Mouse (Mus musculus): ENCODE data around the gene Copz1.

Copz1 gene

DNA sequence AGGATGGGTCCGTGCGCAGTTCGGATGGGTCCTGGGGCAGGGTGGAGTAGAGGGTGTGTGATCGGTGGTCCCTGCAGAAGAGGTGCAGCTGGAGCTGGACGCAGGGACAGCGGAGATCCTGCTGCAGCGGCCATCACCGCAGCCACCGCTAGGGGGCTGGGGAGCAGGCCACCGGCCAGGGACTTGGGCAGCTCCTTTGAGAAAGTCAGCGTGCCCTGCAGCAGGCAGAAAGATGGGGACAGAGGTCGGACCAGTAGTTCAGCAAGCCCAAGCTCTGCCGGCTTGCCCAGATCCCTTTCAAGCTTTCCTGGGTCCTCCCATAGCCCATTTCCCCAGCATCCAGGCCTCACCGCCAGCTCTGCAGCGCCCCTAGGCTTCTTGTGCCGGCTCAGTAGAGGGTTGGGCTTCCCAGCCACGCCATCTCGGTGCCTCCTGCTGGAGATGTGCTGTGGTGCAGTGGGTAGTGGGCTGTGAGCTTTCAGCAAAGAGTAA lies 42.5 kb downstream of the Copz1 start:
- H3K36me3 ChIP-seq (ENCODE audit: insufficient read depth, low read length) = peaks cover 43% of the 10 kb centered on the region
- peak overlapping the region; percentile 71 for H3K4me3 ChIP-seq (replicated peaks; ENCODE audit: low read length)
- H3K4me1 ChIP-seq (replicated peaks; ENCODE audit: low read depth, low read length) = peaks cover 62% of the 10 kb centered on the region
- TF ChIP-seq NANOG (IDR thresholded peaks at IDR 0.05; ENCODE audit: borderline replicate concordance, low read length) (no peak), CTCF (conservative IDR thresholded peaks at IDR 0.05; ENCODE audit: low read length) (peak; percentile 61)
- peaks cover 25% of the 10 kb centered on the region for H3K27me3 ChIP-seq (ENCODE audit: insufficient read depth, low read length)
- H3K9me3 ChIP-seq (ENCODE audit: low read length) = no peaks in the 10 kb centered on the region

DNA sequence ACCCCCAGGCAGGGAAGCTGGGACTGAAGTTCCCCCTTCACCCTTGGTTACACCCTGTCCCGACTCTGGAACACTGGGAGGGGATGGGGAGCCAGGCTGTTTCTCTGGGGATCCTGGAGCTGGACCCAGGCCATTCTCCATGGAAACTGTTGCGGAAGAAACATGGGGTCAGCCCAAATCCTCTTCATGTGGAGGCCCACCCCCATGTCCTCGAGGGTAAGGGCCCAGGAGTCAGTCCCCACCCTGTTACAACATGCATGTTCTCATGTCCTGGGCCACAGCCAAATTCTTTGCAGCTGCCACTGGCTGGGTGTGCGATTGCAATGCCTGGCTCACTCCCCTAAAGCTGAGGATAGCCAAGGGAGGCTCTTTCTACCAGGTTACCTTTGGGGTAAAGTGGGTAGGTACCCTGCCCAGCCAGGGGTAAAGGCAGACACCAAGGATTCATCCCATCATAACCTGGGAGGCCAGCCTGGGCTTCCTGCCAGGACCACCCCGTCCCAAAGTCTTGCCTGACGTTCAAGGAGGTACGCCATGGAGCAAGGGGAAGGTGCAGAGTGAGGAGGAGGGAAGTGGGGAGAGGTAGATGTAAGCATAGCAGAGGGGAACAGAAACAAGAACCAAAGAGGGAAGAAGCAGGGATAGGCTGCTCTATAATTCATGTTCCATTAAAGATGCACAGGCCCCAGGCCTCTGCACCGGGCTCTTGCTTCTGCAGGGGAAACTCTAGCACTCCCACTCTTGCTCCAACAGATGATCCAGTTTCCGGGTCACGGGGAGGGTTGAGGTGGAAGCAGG lies 43.7 kb downstream of the Copz1 start:
- H3K4me3 ChIP-seq (replicated peaks; ENCODE audit: low read length) = no peak overlapping the region
- no peaks in the 10 kb centered on the region for H3K9me3 ChIP-seq (ENCODE audit: low read length)
- peaks cover 16% of the 10 kb centered on the region for H3K27me3 ChIP-seq (ENCODE audit: insufficient read depth, low read length)
- H3K36me3 ChIP-seq (ENCODE audit: insufficient read depth, low read length) = peaks cover 52% of the 10 kb centered on the region
- TF ChIP-seq POU5F1 (IDR thresholded peaks at IDR 0.05; ENCODE audit: borderline replicate concordance, low read length) (no peak), NANOG (IDR thresholded peaks at IDR 0.05; ENCODE audit: borderline replicate concordance, low read length) (no peak), CTCF (conservative IDR thresholded peaks at IDR 0.05; ENCODE audit: low read length) (no peak)
- H3K4me1 ChIP-seq (replicated peaks; ENCODE audit: low read depth, low read length) = peaks cover 73% of the 10 kb centered on the region

DNA sequence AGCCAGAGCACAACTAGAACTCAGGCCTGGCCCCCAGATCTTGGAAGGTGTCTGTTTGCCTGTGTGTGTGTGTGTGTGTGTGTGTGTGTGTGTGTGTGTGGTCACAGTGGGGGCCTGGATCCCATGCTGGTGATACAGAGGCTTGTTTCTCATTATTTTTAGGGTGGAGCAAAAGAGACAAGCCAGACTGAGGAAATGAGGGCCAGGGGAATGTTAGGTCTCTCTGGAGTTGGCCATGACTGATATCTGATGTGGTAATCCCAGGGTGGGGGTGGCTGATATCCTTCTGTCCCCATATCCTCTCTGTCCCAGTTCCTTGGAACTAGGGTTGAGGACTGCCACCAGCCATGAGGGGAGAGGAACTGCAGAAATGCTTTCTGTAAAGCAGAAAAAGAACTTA lies 44.6 kb downstream of the Copz1 start:
- Histone ChIP-seq H3K4me3 (replicated peaks; ENCODE audit: low read length) (no peak overlapping the region), H3K27me3 (ENCODE audit: insufficient read depth, low read length) (peaks cover 14% of the 10 kb centered on the region), H3K9me3 (ENCODE audit: low read length) (no peaks in the 10 kb centered on the region), H3K36me3 (ENCODE audit: insufficient read depth, low read length) (peaks cover 52% of the 10 kb centered on the region), H3K4me1 (replicated peaks; ENCODE audit: low read depth, low read length) (peaks cover 83% of the 10 kb centered on the region)
- TF ChIP-seq POU5F1 (IDR thresholded peaks at IDR 0.05; ENCODE audit: borderline replicate concordance, low read length) (no peak), CTCF (conservative IDR thresholded peaks at IDR 0.05; ENCODE audit: low read length) (no peak), NANOG (IDR thresholded peaks at IDR 0.05; ENCODE audit: borderline replicate concordance, low read length) (no peak)

DNA sequence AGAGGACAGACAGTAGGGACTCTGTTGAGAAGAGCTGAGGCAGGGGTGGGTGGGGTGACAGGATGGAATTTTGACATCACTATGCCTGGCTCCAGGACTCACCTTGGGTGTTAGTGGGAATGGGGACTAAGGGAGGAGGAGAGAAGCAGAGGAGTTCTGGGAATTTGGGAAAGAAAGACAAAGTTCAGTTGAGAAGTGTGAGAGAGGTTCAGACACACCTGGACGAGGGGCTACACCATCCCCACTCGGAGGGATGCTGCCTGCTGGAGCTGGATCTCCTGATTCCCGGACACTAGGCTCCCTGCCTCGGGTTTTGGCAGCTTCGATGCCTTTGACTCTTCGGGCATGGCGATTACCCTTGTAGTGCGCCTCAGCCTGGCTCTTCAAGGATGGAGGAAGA lies 45.2 kb downstream of the Copz1 start:
- Histone ChIP-seq H3K36me3 (ENCODE audit: insufficient read depth, low read length) (peaks cover 52% of the 10 kb centered on the region), H3K4me3 (replicated peaks; ENCODE audit: low read length) (peak overlapping the region; percentile 20), H3K27me3 (ENCODE audit: insufficient read depth, low read length) (peaks cover 18% of the 10 kb centered on the region), H3K9me3 (ENCODE audit: low read length) (no peaks in the 10 kb centered on the region), H3K4me1 (replicated peaks; ENCODE audit: low read depth, low read length) (peaks cover 89% of the 10 kb centered on the region)
- TF ChIP-seq POU5F1 (IDR thresholded peaks at IDR 0.05; ENCODE audit: borderline replicate concordance, low read length) (no peak), NANOG (IDR thresholded peaks at IDR 0.05; ENCODE audit: borderline replicate concordance, low read length) (no peak), CTCF (conservative IDR thresholded peaks at IDR 0.05; ENCODE audit: low read length) (no peak)

DNA sequence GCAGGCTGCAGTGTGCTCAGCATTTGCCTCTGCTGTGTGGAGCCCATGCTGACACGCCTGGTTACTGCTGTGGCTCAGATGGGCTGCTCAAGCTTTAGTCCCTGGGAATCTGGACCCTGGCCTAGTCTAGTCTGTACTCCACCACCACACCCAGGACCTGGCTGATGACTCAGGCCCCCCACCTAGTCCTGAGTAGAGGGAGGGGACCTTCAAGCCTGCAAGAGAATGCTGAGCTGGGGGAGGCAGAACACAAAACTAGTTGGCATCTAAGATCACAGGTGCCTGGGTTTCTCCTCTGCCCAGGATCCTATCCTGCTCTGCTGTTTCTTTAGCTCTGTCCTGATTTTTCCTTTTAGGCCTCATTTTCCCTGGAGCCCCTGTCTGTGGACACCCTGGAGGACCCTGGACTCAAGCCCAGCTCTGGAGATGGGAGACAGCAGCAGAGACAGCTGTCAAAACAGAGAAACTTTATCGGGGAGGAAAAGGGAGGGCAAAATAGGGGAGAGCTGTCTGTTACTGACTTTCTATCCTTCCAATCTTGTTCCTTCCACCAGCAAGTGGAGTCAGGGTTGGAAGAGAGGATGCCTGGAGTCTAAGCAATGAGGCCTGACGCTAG lies 45.8 kb downstream of the Copz1 start:
- Histone ChIP-seq H3K36me3 (ENCODE audit: insufficient read depth, low read length) (peaks cover 52% of the 10 kb centered on the region), H3K4me1 (replicated peaks; ENCODE audit: low read depth, low read length) (peaks cover 86% of the 10 kb centered on the region), H3K27me3 (ENCODE audit: insufficient read depth, low read length) (peaks cover 20% of the 10 kb centered on the region), H3K4me3 (replicated peaks; ENCODE audit: low read length) (peak overlapping the region; percentile 20), H3K9me3 (ENCODE audit: low read length) (no peaks in the 10 kb centered on the region)
- TF ChIP-seq NANOG (IDR thresholded peaks at IDR 0.05; ENCODE audit: borderline replicate concordance, low read length) (no peak), CTCF (conservative IDR thresholded peaks at IDR 0.05; ENCODE audit: low read length) (no peak), POU5F1 (IDR thresholded peaks at IDR 0.05; ENCODE audit: borderline replicate concordance, low read length) (no peak)

DNA sequence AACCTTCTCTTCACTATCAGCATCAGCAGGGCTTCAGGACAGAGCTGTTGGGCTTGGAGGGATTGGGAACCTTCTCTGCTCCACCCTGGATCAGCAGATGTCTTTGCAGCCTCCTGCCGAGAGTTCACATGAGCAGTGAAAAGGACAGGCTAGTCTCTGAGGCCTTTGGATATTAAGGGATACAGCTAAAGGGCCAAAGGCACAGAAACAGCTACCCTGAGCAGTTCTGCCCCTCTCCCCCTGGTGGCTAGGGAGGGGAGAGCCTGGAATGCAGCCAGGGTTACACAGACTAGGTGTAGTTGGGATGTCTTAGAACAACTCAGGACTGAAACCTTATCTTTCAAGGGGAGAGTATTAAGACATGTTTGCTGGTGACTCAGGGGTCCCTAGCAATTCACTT lies 48.6 kb downstream of the Copz1 start:
- Histone ChIP-seq H3K36me3 (ENCODE audit: insufficient read depth, low read length) (peaks cover 42% of the 10 kb centered on the region), H3K9me3 (ENCODE audit: low read length) (no peaks in the 10 kb centered on the region), H3K4me1 (replicated peaks; ENCODE audit: low read depth, low read length) (peaks cover 69% of the 10 kb centered on the region), H3K4me3 (replicated peaks; ENCODE audit: low read length) (no peak overlapping the region), H3K27me3 (ENCODE audit: insufficient read depth, low read length) (peaks cover 10% of the 10 kb centered on the region)
- no peak for TF ChIP-seq POU5F1 (IDR thresholded peaks at IDR 0.05; ENCODE audit: borderline replicate concordance, low read length)
- peak; percentile 67 for TF ChIP-seq CTCF (conservative IDR thresholded peaks at IDR 0.05; ENCODE audit: low read length)

DNA sequence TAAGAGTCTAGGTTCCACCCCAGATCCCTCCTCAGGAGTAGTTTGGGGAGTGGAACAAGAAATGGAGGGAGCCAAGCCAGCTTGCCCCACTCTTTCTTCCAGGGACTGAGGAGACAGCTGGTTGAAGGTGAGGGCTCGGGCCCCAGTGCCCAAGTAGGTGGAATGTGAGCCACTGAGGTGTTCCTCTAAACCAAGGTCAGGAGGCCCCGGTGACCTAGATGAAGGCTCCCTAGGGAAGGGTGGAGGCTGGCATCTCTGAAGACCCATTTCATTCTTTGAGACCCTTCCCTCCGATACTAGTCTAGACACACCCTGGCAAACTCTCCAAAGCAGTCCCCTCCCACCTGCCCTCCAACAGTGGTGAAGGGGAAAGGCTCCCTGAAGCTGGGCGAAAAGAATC lies 49.9 kb downstream of the Copz1 start:
- Histone ChIP-seq H3K4me3 (replicated peaks; ENCODE audit: low read length) (peak overlapping the region; percentile 78), H3K4me1 (replicated peaks; ENCODE audit: low read depth, low read length) (peaks cover 63% of the 10 kb centered on the region), H3K36me3 (ENCODE audit: insufficient read depth, low read length) (peaks cover 29% of the 10 kb centered on the region), H3K27me3 (ENCODE audit: insufficient read depth, low read length) (peaks cover 10% of the 10 kb centered on the region), H3K9me3 (ENCODE audit: low read length) (no peaks in the 10 kb centered on the region)
- TF ChIP-seq CTCF (conservative IDR thresholded peaks at IDR 0.05; ENCODE audit: low read length) (no peak), NANOG (IDR thresholded peaks at IDR 0.05; ENCODE audit: borderline replicate concordance, low read length) (no peak), POU5F1 (IDR thresholded peaks at IDR 0.05; ENCODE audit: borderline replicate concordance, low read length) (no peak)

DNA sequence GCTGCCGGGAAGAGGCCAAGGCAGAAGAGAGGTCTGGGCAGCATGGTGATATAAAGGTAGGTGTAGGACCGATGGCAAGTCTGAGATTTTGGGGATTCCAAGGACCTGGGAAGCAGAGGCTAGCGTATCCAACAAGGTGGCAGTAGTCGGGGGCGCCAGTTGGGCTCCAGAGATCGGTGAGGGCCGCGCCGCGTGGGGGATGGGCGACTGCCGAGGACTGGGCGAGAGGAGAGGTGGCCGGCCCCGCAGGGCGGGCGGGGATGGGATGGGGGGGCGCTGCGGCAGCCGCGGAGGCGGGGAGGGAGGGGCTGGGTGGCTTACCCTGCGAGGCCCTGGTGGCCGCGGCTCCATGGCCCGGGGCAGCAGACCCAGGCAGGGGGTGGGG lies 50.5 kb downstream of the Copz1 start:
- H3K4me3 ChIP-seq (replicated peaks; ENCODE audit: low read length) = peak overlapping the region; percentile 78
- H3K9me3 ChIP-seq (ENCODE audit: low read length) = no peaks in the 10 kb centered on the region
- no peak for TF ChIP-seq POU5F1 (IDR thresholded peaks at IDR 0.05; ENCODE audit: borderline replicate concordance, low read length)
- TF ChIP-seq CTCF (conservative IDR thresholded peaks at IDR 0.05; ENCODE audit: low read length) = no peak
- TF ChIP-seq NANOG (IDR thresholded peaks at IDR 0.05; ENCODE audit: borderline replicate concordance, low read length) = no peak
- H3K4me1 ChIP-seq (replicated peaks; ENCODE audit: low read depth, low read length) = peaks cover 56% of the 10 kb centered on the region
- H3K27me3 ChIP-seq (ENCODE audit: insufficient read depth, low read length) = peaks cover 10% of the 10 kb centered on the region
- H3K36me3 ChIP-seq (ENCODE audit: insufficient read depth, low read length) = peaks cover 22% of the 10 kb centered on the region

Measured in E14TG2a.4 (cell line).